Mouse (Mus musculus): Measurements from ENCODE around the gene Plxna4. TPM values are rescaled to one million over a fixed set of nuclear protein-coding genes. Genes with fewer than 3 reads are reported as not detected.
A peak's percentile ranks its signal among the peaks of the same experiment; 100 is the strongest.

Plxna4 gene
- 7.0 and 7.4 TPM in 2 replicates for polyA plus RNA-seq (2014; fragmentation: Nextera tagmentation; extraction: Ambion mirVana)

DNA sequence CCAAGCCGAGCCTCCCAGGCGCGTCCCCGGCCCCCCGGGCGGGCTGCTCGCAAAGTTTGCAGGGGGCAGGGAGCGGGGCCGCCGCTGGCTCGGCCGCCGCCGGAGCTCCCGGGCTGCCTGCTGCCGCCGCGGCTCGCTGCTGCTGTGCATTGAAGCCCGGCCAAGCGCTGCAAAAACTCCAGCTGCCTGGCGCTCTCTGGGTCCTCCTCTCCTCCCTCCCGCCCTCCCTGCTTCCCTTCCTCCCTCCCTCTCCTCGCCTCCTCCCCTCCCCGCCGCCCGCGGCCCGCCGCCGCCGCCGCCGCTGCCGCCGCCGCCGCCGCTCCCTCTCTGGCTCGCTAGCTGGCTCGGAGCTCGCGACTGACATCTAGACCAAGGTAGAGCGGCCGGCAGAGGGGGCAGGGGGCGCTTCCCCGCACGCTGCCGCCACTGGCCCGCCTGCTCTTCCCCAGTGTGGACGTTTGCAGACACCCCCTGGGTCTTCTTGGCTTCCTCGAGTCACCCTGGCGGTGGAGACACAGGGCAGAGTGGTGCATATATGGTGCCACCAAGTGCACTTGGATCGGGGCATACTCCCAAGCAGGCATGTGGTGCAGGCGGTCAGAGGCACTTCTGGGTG is at the start of gene Plxna4:
Gene Plxna4, minus strand, starts transcription at position 137 of the 616 bp plus-strand sequence.
- DNase-seq (ENCODE audit: low spot score) = peak; percentile 76
- Histone ChIP-seq H3K27ac (ENCODE audit: low read depth, low read length) (peak within 1 kb of the TSS; percentile 78), H3K4me3 (ENCODE audit: low read depth, low read length) (peak within 1 kb of the TSS; percentile 75), H3K4me1 (ENCODE audit: control insufficient read depth, insufficient read depth, low read length) (peaks cover 9% of the 10 kb centered on the region), H3K36me3 (ENCODE audit: control insufficient read depth, insufficient read depth, low read length) (no peaks in the 10 kb centered on the region), H3K4me2 (ENCODE audit: low read depth) (peak within 1 kb of the TSS; percentile 99), H3K9ac (ENCODE audit: low read length) (peak within 1 kb of the TSS; percentile 76), H3K9me3 (ENCODE audit: control insufficient read depth, low read length) (no peaks in the 10 kb centered on the region), H3K27me3 (ENCODE audit: control insufficient read depth, insufficient read depth, low read length) (peaks cover 18% of the 10 kb centered on the region)
- peak; percentile 62 for ATAC-seq (ENCODE audit: insufficient read depth, low FRiP score, low TSS enrichment)
- 1% methylated on average over 26 of the region's 55 CpGs for whole genome bisulfite sequencing

DNA sequence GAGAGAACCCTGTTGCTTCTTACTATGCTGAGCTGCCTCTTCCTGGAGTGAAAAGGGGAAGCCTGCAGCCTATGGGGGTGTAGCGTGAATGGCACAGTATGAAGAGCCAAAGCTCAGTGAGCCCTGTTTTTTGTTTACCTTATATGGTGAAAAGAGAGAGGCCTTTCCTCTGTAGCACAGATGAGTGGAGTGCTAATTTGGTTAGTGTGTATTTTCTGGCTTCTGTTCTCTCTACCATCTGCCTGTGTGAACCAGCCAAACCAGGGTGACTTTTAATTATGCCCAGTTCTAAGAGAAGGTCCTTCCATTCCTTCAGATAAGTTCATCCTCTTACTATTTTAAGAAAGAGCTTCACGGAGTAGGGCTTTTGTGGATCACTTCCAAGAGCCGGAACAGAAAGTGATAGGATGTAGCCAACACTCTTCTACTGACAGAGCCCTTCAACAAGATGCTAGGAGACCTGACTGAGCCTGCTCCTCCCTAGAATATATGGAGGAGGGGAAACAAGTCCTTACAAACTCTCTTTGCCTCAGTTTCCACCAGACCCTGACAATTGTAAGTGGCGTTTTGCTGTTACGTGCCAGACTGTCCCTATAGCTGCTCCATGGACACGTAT is 49.7 kb upstream of the Plxna4 start:
- Histone ChIP-seq H3K9me3 (ENCODE audit: control insufficient read depth, low read length) (no peaks in the 10 kb centered on the region), H3K9ac (ENCODE audit: low read length) (no peak overlapping the region), H3K36me3 (ENCODE audit: control insufficient read depth, insufficient read depth, low read length) (no peaks in the 10 kb centered on the region), H3K27me3 (ENCODE audit: control insufficient read depth, insufficient read depth, low read length) (no peaks in the 10 kb centered on the region), H3K4me2 (ENCODE audit: low read depth) (no peak overlapping the region), H3K4me3 (ENCODE audit: low read depth, low read length) (no peak overlapping the region), H3K27ac (ENCODE audit: low read depth, low read length) (no peak overlapping the region), H3K4me1 (ENCODE audit: control insufficient read depth, insufficient read depth, low read length) (no peaks in the 10 kb centered on the region)
- ATAC-seq (ENCODE audit: insufficient read depth, low FRiP score, low TSS enrichment) (no peak), DNase-seq (ENCODE audit: low spot score) (no peak)
- WGBS = 89% methylated on average over 6 of the region's 6 CpGs

DNA sequence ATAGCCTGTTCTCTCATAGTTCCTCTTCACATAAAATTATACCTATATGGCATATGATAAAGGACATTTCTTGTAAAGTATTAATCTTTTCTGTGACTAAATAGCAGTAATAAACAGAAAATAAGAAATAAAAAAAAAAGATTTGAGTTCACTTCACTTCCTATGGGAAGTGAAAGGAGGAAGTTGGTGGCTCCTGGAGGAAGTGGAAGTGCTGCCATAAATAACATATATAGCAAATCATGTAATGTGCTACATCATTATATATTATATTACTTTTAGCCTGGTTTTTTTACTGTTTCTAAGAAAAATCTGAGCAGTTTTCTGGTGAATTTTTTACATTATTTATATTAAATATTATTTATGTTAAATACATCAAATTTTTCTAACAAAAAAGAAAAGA is 22.7 kb upstream of the Plxna4 start:
- Histone ChIP-seq H3K4me2 (ENCODE audit: low read depth) (no peak overlapping the region), H3K27me3 (ENCODE audit: control insufficient read depth, insufficient read depth, low read length) (no peaks in the 10 kb centered on the region), H3K27ac (ENCODE audit: low read depth, low read length) (no peak overlapping the region), H3K4me3 (ENCODE audit: low read depth, low read length) (no peak overlapping the region), H3K36me3 (ENCODE audit: control insufficient read depth, insufficient read depth, low read length) (no peaks in the 10 kb centered on the region), H3K9ac (ENCODE audit: low read length) (no peak overlapping the region), H3K9me3 (ENCODE audit: control insufficient read depth, low read length) (no peaks in the 10 kb centered on the region), H3K4me1 (ENCODE audit: control insufficient read depth, insufficient read depth, low read length) (no peaks in the 10 kb centered on the region)
- DNase-seq (ENCODE audit: low spot score) (no peak), ATAC-seq (ENCODE audit: insufficient read depth, low FRiP score, low TSS enrichment) (no peak)

DNA sequence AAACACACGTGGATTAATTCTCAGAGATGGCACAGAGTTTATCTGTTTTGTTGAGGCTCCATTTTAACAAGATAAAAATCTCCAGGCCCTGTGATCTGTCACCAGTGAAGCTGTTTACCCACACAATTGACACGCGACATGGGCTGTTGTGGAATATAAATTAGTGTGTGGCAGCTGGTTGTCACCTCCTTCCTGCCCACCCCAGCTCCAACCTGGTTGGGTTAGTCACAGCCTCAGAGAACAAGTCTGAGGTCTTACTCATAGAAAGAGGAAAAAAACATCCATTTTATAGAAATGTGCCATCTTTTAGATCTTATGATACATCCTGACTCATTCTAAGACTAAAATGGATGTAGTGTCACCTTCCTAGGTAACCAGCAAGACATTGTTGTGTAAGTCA is 18.8 kb upstream of the Plxna4 start:
- ATAC-seq (ENCODE audit: insufficient read depth, low FRiP score, low TSS enrichment) (no peak), DNase-seq (ENCODE audit: low spot score) (no peak)
- H3K27ac ChIP-seq (ENCODE audit: low read depth, low read length) = no peak overlapping the region
- H3K9ac ChIP-seq (ENCODE audit: low read length) = no peak overlapping the region
- no peak overlapping the region for H3K4me3 ChIP-seq (ENCODE audit: low read depth, low read length)
- H3K27me3 ChIP-seq (ENCODE audit: control insufficient read depth, insufficient read depth, low read length) = no peaks in the 10 kb centered on the region
- H3K36me3 ChIP-seq (ENCODE audit: control insufficient read depth, insufficient read depth, low read length) = no peaks in the 10 kb centered on the region
- WGBS = 85% methylated on average over 3 of the region's 3 CpGs
- H3K4me1 ChIP-seq (ENCODE audit: control insufficient read depth, insufficient read depth, low read length) = no peaks in the 10 kb centered on the region
- no peak overlapping the region for H3K4me2 ChIP-seq (ENCODE audit: low read depth)
- no peaks in the 10 kb centered on the region for H3K9me3 ChIP-seq (ENCODE audit: control insufficient read depth, low read length)

DNA sequence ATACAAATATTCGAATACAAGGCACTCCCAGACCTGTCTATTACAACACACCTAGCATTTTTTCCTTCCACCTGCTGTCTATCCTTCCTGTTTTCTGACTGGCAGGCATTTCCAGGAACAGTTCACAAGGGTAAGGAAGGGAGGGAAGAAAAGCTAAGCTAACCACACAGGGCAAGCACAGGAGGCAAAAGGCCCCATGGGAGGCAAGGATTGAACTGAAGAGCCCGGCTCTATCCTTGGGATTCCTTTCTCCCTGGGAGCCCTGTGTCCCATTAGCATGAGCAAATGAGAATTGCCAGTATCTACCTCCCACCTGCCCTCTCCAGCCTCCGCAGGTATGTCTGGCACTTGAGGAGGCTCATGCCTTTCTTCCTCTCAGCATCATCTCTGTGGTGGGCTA is 17.6 kb upstream of the Plxna4 start:
- DNase-seq (ENCODE audit: low spot score) (no peak), ATAC-seq (ENCODE audit: insufficient read depth, low FRiP score, low TSS enrichment) (no peak)
- Histone ChIP-seq H3K27ac (ENCODE audit: low read depth, low read length) (no peak overlapping the region), H3K4me2 (ENCODE audit: low read depth) (no peak overlapping the region), H3K4me3 (ENCODE audit: low read depth, low read length) (no peak overlapping the region), H3K9me3 (ENCODE audit: control insufficient read depth, low read length) (no peaks in the 10 kb centered on the region), H3K4me1 (ENCODE audit: control insufficient read depth, insufficient read depth, low read length) (no peaks in the 10 kb centered on the region), H3K9ac (ENCODE audit: low read length) (no peak overlapping the region), H3K36me3 (ENCODE audit: control insufficient read depth, insufficient read depth, low read length) (no peaks in the 10 kb centered on the region), H3K27me3 (ENCODE audit: control insufficient read depth, insufficient read depth, low read length) (no peaks in the 10 kb centered on the region)
- WGBS = 41% methylated on average over 3 of the region's 3 CpGs

DNA sequence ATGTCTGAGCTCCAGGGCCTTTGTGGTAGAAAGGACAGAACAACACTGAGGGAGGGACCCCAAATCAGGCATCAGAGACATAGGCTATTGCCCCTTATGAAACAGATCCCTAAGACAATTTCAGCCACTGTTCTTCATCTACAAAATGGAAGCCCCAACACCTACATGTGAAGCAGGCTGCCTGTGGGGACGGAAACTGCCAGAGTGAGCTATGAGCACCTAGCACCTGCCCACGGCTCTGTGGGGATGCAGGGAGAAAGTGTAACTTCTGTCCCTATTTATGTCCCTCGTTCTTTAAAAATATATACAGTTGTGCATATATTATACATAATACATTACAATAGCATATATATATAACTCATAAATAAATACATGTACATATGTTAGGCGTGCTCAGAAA is 16.9 kb upstream of the Plxna4 start:
- Histone ChIP-seq H3K27ac (ENCODE audit: low read depth, low read length) (no peak overlapping the region), H3K4me1 (ENCODE audit: control insufficient read depth, insufficient read depth, low read length) (no peaks in the 10 kb centered on the region), H3K4me2 (ENCODE audit: low read depth) (no peak overlapping the region), H3K36me3 (ENCODE audit: control insufficient read depth, insufficient read depth, low read length) (no peaks in the 10 kb centered on the region), H3K27me3 (ENCODE audit: control insufficient read depth, insufficient read depth, low read length) (no peaks in the 10 kb centered on the region), H3K9ac (ENCODE audit: low read length) (no peak overlapping the region), H3K4me3 (ENCODE audit: low read depth, low read length) (no peak overlapping the region), H3K9me3 (ENCODE audit: control insufficient read depth, low read length) (no peaks in the 10 kb centered on the region)
- DNase-seq (ENCODE audit: low spot score) (no peak), ATAC-seq (ENCODE audit: insufficient read depth, low FRiP score, low TSS enrichment) (no peak)
- WGBS = 87% methylated on average over 4 of the region's 4 CpGs

DNA sequence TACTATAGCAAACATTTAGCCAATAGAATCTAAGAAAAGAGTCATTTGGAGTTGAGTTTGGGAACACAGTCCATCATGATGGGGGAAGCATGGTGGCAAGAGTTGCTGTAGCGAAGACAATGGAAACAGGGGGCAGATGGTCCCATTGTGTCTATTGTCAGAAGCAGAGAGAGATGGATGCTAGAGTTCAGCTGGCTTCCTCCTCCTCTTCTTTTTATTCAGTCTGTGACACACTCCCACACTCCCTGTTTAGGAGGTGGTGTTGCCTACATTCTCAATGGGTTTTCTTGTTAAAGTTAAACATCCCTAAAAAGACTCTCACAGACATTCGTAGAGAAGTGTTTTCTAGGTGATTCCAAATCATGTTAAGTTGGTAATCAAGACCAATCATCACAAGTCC is 14.1 kb upstream of the Plxna4 start:
- Histone ChIP-seq H3K9ac (ENCODE audit: low read length) (no peak overlapping the region), H3K4me1 (ENCODE audit: control insufficient read depth, insufficient read depth, low read length) (no peaks in the 10 kb centered on the region), H3K36me3 (ENCODE audit: control insufficient read depth, insufficient read depth, low read length) (no peaks in the 10 kb centered on the region), H3K9me3 (ENCODE audit: control insufficient read depth, low read length) (no peaks in the 10 kb centered on the region), H3K27me3 (ENCODE audit: control insufficient read depth, insufficient read depth, low read length) (no peaks in the 10 kb centered on the region), H3K27ac (ENCODE audit: low read depth, low read length) (no peak overlapping the region), H3K4me3 (ENCODE audit: low read depth, low read length) (no peak overlapping the region), H3K4me2 (ENCODE audit: low read depth) (no peak overlapping the region)
- WGBS = 65% methylated on average over 2 of the region's 2 CpGs
- ATAC-seq (ENCODE audit: insufficient read depth, low FRiP score, low TSS enrichment) (no peak), DNase-seq (ENCODE audit: low spot score) (no peak)

DNA sequence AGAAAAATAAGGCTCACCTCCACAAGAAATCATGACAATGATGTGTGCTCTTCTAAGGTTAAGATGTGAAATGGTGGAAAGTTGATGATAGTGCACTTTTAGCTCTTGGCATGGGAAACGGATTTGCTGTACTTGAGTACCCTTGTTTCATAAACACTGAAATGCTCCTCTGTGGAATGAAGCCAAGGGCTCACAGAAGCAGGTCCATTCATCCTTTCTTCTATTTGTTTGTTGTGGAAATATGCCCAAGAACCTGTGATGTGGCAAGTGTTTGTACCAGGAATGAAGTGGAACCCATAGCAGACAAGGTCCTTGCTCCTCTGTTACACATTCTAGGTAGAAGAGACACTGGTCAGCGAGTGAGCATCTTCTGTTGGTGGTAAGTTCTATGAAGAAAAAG is 13.3 kb upstream of the Plxna4 start:
- no peak overlapping the region for H3K4me3 ChIP-seq (ENCODE audit: low read depth, low read length)
- DNase-seq (ENCODE audit: low spot score) (no peak), ATAC-seq (ENCODE audit: insufficient read depth, low FRiP score, low TSS enrichment) (no peak)
- no peak overlapping the region for H3K27ac ChIP-seq (ENCODE audit: low read depth, low read length)
- 78% methylated on average over 2 of the region's 2 CpGs for WGBS
- no peaks in the 10 kb centered on the region for H3K4me1 ChIP-seq (ENCODE audit: control insufficient read depth, insufficient read depth, low read length)
- H3K4me2 ChIP-seq (ENCODE audit: low read depth) = no peak overlapping the region
- no peaks in the 10 kb centered on the region for H3K36me3 ChIP-seq (ENCODE audit: control insufficient read depth, insufficient read depth, low read length)
- H3K9ac ChIP-seq (ENCODE audit: low read length) = no peak overlapping the region
- no peaks in the 10 kb centered on the region for H3K27me3 ChIP-seq (ENCODE audit: control insufficient read depth, insufficient read depth, low read length)
- H3K9me3 ChIP-seq (ENCODE audit: control insufficient read depth, low read length) = no peaks in the 10 kb centered on the region

DNA sequence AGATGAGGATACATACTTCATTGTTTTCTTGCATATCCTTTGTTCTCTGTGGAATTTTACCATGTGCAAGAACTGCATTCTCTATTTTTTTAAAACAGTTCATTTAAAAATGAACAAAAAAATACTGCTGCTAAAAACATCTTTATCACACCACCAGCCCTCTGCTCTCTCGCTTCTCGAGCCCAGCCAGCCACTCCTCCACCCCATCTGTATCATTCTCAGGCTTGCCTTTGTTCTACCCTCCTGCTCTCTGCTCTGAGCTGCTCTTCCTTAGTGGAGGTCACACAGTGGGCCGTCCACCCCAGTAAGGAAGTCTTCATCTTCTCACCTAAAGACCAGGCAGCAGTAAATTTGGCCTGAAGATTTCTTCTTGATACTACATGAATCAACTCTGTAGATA is 7.6 kb upstream of the Plxna4 start:
- no peak for DNase-seq (ENCODE audit: low spot score)
- Histone ChIP-seq H3K4me2 (ENCODE audit: low read depth) (no peak overlapping the region), H3K4me1 (ENCODE audit: control insufficient read depth, insufficient read depth, low read length) (no peaks in the 10 kb centered on the region), H3K9me3 (ENCODE audit: control insufficient read depth, low read length) (no peaks in the 10 kb centered on the region), H3K27me3 (ENCODE audit: control insufficient read depth, insufficient read depth, low read length) (no peaks in the 10 kb centered on the region), H3K4me3 (ENCODE audit: low read depth, low read length) (no peak overlapping the region), H3K36me3 (ENCODE audit: control insufficient read depth, insufficient read depth, low read length) (no peaks in the 10 kb centered on the region), H3K27ac (ENCODE audit: low read depth, low read length) (no peak overlapping the region), H3K9ac (ENCODE audit: low read length) (no peak overlapping the region)
- WGBS = 45% methylated on average over 3 of the region's 3 CpGs
- ATAC-seq (ENCODE audit: insufficient read depth, low FRiP score, low TSS enrichment) = no peak
